Mouse (Mus musculus) right cerebral cortex, postnatal 36 days (tissue): ENCODE data around the gene Padi6.

Source experiments
- DNase-seq, 2 experiments: peaks; one replicate each; pipeline ENCODE4 v3.0.0; 2022; ENCODE audit warnings: low spot score in 2 of 2, mixed read lengths in 1 of 2

The Padi6 gene

GRCm38 (mm10) chr4:140708297-140708927 lies 34.0 kb downstream of the Padi6 start:
- DNase-seq: no peak

GRCm38 (mm10) chr4:140707615-140708014 lies 34.8 kb downstream of the Padi6 start:
- no peak for DNase-seq

GRCm38 (mm10) chr4:140704166-140704565 lies 38.3 kb downstream of the Padi6 start:
- no peak for DNase-seq

GRCm38 (mm10) chr4:140703636-140704035 lies 38.8 kb downstream of the Padi6 start:
- DNase-seq: no peak

- peak in 1 of 2 experiments; percentile 50 for DNase-seq
Measured at GRCm38 (mm10) chr4:140702611-140703327, 39.7 kb downstream of the Padi6 start.

- no peak for DNase-seq
Measured at GRCm38 (mm10) chr4:140701716-140702561, 40.5 kb downstream of the Padi6 start.

- peak; percentile 67 to 71 for DNase-seq
Measured at GRCm38 (mm10) chr4:140701049-140701715, 41.3 kb downstream of the Padi6 start.

GRCm38 (mm10) chr4:140700269-140701018 lies 42.0 kb downstream of the Padi6 start, which contains the start of gene Rcc2:
Gene Rcc2, plus strand, starts transcription at chr4:140700541.
- no peak for DNase-seq

- peak; percentile 48 to 81 for DNase-seq
Measured at GRCm38 (mm10) chr4:140699441-140700127, 42.9 kb downstream of the Padi6 start.

- DNase-seq: no peak
Measured at GRCm38 (mm10) chr4:140695675-140696585, 46.5 kb downstream of the Padi6 start.

- no peak for DNase-seq
Measured at GRCm38 (mm10) chr4:140695146-140695545, 47.3 kb downstream of the Padi6 start.

GRCm38 (mm10) chr4:140694551-140695060 lies 47.8 kb downstream of the Padi6 start:
- no peak for DNase-seq

- no peak for DNase-seq
Measured at GRCm38 (mm10) chr4:140693513-140693912, 48.9 kb downstream of the Padi6 start.

- DNase-seq: no peak
Measured at GRCm38 (mm10) chr4:140691481-140691880, 51.0 kb downstream of the Padi6 start.

GRCm38 (mm10) chr4:140689873-140690655 lies 52.4 kb downstream of the Padi6 start:
- no peak for DNase-seq

- no peak for DNase-seq
Measured at GRCm38 (mm10) chr4:140688826-140689425, 53.5 kb downstream of the Padi6 start.

GRCm38 (mm10) chr4:140688044-140688825 lies 54.2 kb downstream of the Padi6 start:
- no peak for DNase-seq
